Mouse (Mus musculus) heart, embryonic 11.5 days (tissue): ENCODE results near the gene Rpl32. TPM values are rescaled to one million over a fixed set of nuclear protein-coding genes. Genes with fewer than 3 reads are reported as not detected.

Source experiments
- ATAC-seq: fragments of 200-750 bp; cut with Nextera tagmentation; replicated peaks from 2 replicates; pipeline ENCODE4 v1.8.0; 2017; ENCODE audit warnings: moderate library complexity; ENCODE audit not compliant: insufficient number of reproducible peaks, low FRiP score, low TSS enrichment
- H3K27ac ChIP-seq: fragments of 300-500 bp; sonication (generic); 2 replicates; pipeline ENCODE4 v1.5.1; 2014; ENCODE audit warnings: mild to moderate bottlenecking, low read depth, low read length
- H3K27me3 ChIP-seq: fragments of 300-500 bp; sonication (generic); 2 replicates; pipeline ENCODE4 v1.6.1; 2014; ENCODE audit warnings: mild to moderate bottlenecking, low read length, mixed read lengths; ENCODE audit not compliant: control insufficient read depth, insufficient read depth
- H3K36me3 ChIP-seq: fragments of 300-500 bp; sonication (generic); 2 replicates; pipeline ENCODE4 v1.6.1; 2014; ENCODE audit warnings: mild to moderate bottlenecking, low read length, moderate library complexity, mixed read lengths; ENCODE audit not compliant: control insufficient read depth, insufficient read depth
- H3K4me1 ChIP-seq: fragments of 300-500 bp; sonication (generic); 2 replicates; pipeline ENCODE4 v1.6.1; 2014; ENCODE audit warnings: low read length; ENCODE audit not compliant: control insufficient read depth, insufficient read depth
- H3K4me2 ChIP-seq: fragments of 300-500 bp; sonication (generic); 2 replicates; pipeline ENCODE4 v1.6.1; 2014; ENCODE audit warnings: mild to moderate bottlenecking, moderate library complexity
- H3K4me3 ChIP-seq: fragments of 300-500 bp; sonication (generic); 2 replicates; pipeline ENCODE4 v1.5.1; 2014; ENCODE audit warnings: low read depth, low read length
- H3K9ac ChIP-seq: fragments of 300-500 bp; sonication (generic); 2 replicates; pipeline ENCODE4 v1.6.1; 2014; ENCODE audit warnings: mild to moderate bottlenecking, low read depth, low read length, moderate library complexity
- H3K9me3 ChIP-seq: fragments of 300-500 bp; sonication (generic); replicated peaks from 2 replicates; pipeline ENCODE4 v1.6.1; 2016; ENCODE audit warnings: low read length; ENCODE audit not compliant: control insufficient read depth
- WGBS: fragments of 180-500 bp; shearing (Covaris S2); extraction: QIAGEN DNeasy Blood & Tissue Kit; methylation state at CpG from one replicate; pipeline ENCODE4 v1.1.7; 2014; ENCODE audit not compliant: insufficient replicate concordance; 5-methylcytosine and 5-hydroxymethylcytosine counted together
- polyA plus RNA-seq: library from polyadenylated mRNA; unstranded; fragments of >200 nt; fragmentation: Nextera tagmentation; extraction: Ambion mirVana; gene quantifications from 2 replicates; pipeline ENCODE4 v1.2.1, GENCODE M21; 2014

Gene Rpl32
- polyA plus RNA-seq, 1 experiment from 2014 or later: 1,576 TPM

DNA sequence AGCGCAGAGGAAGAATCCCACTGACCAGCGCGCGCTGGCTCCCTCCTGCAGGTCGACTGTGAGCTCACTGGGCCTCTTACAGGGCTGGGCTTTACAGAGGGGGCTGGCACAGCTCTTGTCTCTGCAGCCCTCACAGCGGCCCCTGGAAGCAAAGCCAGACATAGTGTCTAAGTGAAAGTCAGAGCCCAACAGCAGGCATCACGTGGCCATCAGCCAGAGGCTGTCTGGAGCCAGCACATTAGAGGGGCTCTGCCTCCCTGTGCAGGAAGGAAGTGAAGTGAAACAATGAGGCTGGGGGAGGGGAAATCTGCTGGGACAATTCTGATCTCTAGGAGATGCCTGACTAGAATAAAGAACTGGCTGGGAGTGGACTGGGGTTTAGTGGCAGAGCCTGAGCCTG, 44.4 kb downstream of the Rpl32 start:
- WGBS: 6% methylated on average over 7 of the region's 7 CpGs
- Histone ChIP-seq H3K9ac (peak overlapping the region; percentile 47; the same call in 1 of the 2 replicates), H3K4me2 (peak overlapping the region; percentile 37; the same call in 1 of the 2 replicates), H3K27ac (peak overlapping the region; percentile 95), H3K36me3 (no peaks in the 10 kb centered on the region), H3K4me3 (no peak overlapping the region), H3K9me3 (no peaks in the 10 kb centered on the region), H3K4me1 (peaks cover 25% of the 10 kb centered on the region), H3K27me3 (no peaks in the 10 kb centered on the region)
- ATAC-seq: peak; percentile 87

DNA sequence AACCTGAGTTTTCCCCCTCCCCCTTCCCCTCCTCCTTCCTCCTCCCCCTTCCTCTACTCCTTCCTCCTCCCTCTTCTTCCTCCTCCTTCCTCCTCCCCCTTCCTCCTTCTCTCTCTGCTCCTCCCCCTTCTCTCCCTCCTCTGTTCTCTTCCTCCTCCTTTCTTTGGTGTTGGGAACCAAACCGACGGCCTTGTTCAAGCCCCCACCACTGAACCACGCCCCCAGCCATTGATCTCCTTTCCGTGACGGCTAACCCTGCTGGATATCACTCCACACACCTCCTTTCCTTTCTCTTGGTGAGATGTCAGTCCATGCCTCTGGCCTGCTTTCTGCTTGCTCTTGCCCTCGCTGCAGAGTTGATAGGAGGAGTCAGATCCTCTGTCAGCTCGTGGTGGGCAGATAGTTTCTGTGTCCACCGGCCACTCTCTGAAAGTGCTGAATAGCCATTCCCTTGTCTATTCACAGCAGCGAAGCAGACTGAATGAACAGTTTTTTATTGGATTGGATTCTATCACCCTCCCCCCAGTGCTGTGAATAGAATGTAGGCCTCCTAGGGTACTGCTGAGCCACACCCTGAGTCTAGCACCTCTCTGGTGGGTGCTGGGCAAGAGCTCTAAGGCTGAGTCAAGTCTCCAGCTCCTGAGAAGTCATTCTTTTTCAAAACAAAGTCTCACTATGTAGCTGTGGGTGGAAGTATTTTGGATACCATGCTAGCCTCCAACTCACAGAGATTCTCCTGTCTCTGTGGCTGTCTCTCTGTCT, 46.4 kb downstream of the Rpl32 start, which contains the start of gene Tmem40:
TSS of gene Tmem40 (minus strand) at position 416 of the 762 bp plus-strand sequence.
- Histone ChIP-seq H3K36me3 (no peaks in the 10 kb centered on the region), H3K4me1 (peaks cover 27% of the 10 kb centered on the region), H3K9me3 (no peaks in the 10 kb centered on the region), H3K9ac (peak within 1 kb of the TSS; percentile 54; the same call in 1 of the 2 replicates), H3K27ac (peak within 1 kb of the TSS; percentile 75), H3K4me2 (peak within 1 kb of the TSS; percentile 43), H3K27me3 (no peaks in the 10 kb centered on the region), H3K4me3 (no peak within 1 kb of the TSS)
- no peak for ATAC-seq
- WGBS: 3% methylated on average over 9 of the region's 9 CpGs

- Histone ChIP-seq H3K4me1 (peaks cover 27% of the 10 kb centered on the region), H3K9me3 (no peaks in the 10 kb centered on the region), H3K27ac (no peak overlapping the region), H3K36me3 (no peaks in the 10 kb centered on the region), H3K9ac (no peak overlapping the region), H3K4me2 (no peak overlapping the region; the same call in 1 of the 2 replicates), H3K27me3 (no peaks in the 10 kb centered on the region), H3K4me3 (no peak overlapping the region)
- 33% methylated on average over 4 of the region's 4 CpGs for WGBS
- ATAC-seq: no peak
Measured at GRCm38 (mm10) chr6:115760982-115761381, 47.6 kb downstream of the Rpl32 start.

DNA sequence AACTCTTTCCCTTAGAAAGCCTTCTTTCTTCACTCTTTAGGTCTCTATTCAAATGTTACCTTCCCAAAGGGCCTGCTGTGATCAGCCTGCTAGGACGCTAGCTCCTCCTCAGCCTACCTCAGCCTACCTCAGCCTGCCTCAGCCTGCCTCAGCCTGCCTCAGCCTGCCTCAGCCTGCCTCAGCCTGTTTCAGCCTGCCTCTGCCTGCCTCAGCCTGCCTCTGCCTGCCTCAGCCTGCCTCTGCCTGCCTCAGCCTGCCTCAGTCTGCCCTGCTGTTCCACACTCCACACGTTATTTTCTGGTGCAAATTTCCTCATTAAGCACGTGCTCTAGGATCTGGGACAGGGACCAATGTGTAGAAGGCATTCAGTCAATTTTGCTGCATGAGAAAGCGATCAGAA, 48.4 kb downstream of the Rpl32 start:
- H3K4me2 ChIP-seq: no peak overlapping the region
- no peaks in the 10 kb centered on the region for H3K9me3 ChIP-seq
- no peak for ATAC-seq
- no peak overlapping the region for H3K4me3 ChIP-seq
- H3K4me1 ChIP-seq: peaks cover 34% of the 10 kb centered on the region
- H3K27ac ChIP-seq: no peak overlapping the region
- no peaks in the 10 kb centered on the region for H3K27me3 ChIP-seq
- no peak overlapping the region for H3K9ac ChIP-seq
- no peaks in the 10 kb centered on the region for H3K36me3 ChIP-seq
- WGBS: 90% methylated on average over 4 of the region's 4 CpGs

DNA sequence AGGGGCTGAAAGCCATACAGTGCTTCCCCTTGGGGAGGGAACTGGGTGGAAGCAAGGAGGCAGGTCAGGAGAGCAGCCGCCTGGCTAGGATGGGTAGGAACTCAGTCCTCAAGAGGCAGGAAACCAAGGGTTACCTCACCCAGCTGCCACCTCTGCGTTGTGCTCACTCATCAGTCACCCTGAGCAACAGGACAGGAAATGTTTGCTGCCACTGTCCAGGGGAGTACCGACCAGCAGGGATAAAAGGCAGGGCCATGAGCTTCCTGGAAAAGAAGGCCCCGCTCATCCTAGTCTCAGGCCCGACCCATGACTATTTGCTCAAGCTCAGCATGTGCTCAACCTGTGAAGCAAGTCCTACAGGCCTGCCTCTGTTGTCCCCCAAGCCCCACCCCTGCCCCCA, 49.1 kb downstream of the Rpl32 start:
- Histone ChIP-seq H3K4me1 (peaks cover 34% of the 10 kb centered on the region), H3K9me3 (no peaks in the 10 kb centered on the region), H3K27me3 (no peaks in the 10 kb centered on the region), H3K9ac (no peak overlapping the region), H3K27ac (no peak overlapping the region), H3K36me3 (no peaks in the 10 kb centered on the region), H3K4me3 (no peak overlapping the region), H3K4me2 (no peak overlapping the region)
- ATAC-seq: no peak
- 45% methylated on average over 5 of the region's 5 CpGs for WGBS

GRCm38 (mm10) chr6:115758981-115759435, 49.5 kb downstream of the Rpl32 start:
- no peak for ATAC-seq
- H3K27ac ChIP-seq: no peak overlapping the region
- WGBS: 52% methylated on average over 9 of the region's 9 CpGs

GRCm38 (mm10) chr6:115755536-115755935, 53.0 kb downstream of the Rpl32 start:
- 47% methylated on average over 7 of the region's 7 CpGs for whole genome bisulfite sequencing
- H3K9me3 ChIP-seq: no peaks in the 10 kb centered on the region
- no peak overlapping the region for H3K4me2 ChIP-seq
- no peaks in the 10 kb centered on the region for H3K27me3 ChIP-seq
- no peak overlapping the region for H3K4me3 ChIP-seq
- H3K27ac ChIP-seq: no peak overlapping the region
- H3K9ac ChIP-seq: no peak overlapping the region
- no peaks in the 10 kb centered on the region for H3K36me3 ChIP-seq
- ATAC-seq: no peak
- H3K4me1 ChIP-seq: peaks cover 9% of the 10 kb centered on the region

More at GRCm38 (mm10) chr6:115758981-115759435, 49.5 kb downstream of the Rpl32 start:
- Histone ChIP-seq H3K4me2 (no peak overlapping the region), H3K36me3 (no peaks in the 10 kb centered on the region), H3K9ac (no peak overlapping the region), H3K4me3 (no peak overlapping the region), H3K4me1 (peaks cover 32% of the 10 kb centered on the region), H3K27me3 (no peaks in the 10 kb centered on the region), H3K9me3 (no peaks in the 10 kb centered on the region)
